Mouse (Mus musculus): ENCODE results near the gene Bpnt1.

Gene Bpnt1

DNA sequence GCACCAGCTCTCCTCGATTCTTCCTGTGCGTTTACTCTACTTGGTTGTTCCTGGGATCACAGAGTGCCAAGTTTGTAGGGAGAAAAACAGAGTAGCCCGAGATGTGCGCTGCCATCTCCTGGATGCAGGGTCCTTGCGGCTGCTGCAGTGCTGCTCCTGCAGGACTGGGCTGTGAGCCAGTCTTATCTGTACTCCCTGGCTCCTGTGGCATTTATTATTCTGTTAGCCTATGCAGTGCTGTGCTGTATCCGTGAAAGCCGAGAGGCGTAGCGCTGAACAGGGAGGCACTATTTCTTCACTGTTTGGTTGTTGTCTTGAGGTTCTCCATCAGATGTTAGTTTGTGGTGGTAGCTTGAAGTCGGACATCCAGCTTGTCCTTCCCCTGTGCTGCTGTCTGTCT is 74.0 kb downstream of the Bpnt1 start:
- DNase-seq (ENCODE audit: low spot score) = no peak
